Mouse (Mus musculus): ENCODE results near the gene Fxyd6. TPM values are rescaled to one million over a fixed set of nuclear protein-coding genes. Genes with fewer than 3 reads are reported as not detected.

Gene Fxyd6
- polyA plus RNA-seq, 1 experiment from 2014 or later, result 348 TPM

DNA sequence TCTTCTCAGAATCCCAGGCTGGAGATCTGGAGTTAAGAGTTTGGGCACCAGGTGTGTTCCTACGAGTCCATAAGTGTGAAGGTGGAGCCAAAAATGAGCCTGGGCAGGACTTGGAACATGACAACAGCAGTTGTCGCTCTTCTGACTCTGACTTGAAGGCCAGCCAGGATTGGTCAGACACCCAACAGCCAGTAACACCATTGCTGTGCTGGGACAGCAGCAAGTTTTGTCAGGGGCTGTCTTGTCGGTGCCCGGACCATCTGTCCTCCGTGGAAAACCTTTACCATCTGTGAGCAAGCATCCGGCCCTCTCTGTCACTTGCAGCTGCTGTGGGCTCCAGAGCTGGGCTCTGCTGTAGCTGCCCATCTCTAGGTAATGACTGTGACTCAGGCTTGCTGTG, 23.7 kb upstream of the Fxyd6 start:
- Histone ChIP-seq H3K9ac (replicated peaks; ENCODE audit: low read length) (no peak overlapping the region), H3K4me3 (replicated peaks; ENCODE audit: low read depth, low read length) (no peak overlapping the region), H3K9me3 (ENCODE audit: control insufficient read depth, low read length) (no peaks in the 10 kb centered on the region), H3K4me2 (ENCODE audit: low read length) (no peak overlapping the region), H3K36me3 (ENCODE audit: control insufficient read depth, insufficient read depth, low read length) (no peaks in the 10 kb centered on the region), H3K27me3 (ENCODE audit: control insufficient read depth, insufficient read depth, low read length) (no peaks in the 10 kb centered on the region), H3K4me1 (ENCODE audit: control insufficient read depth, insufficient read depth, low read length) (no peaks in the 10 kb centered on the region), H3K27ac (replicated peaks; ENCODE audit: low read depth, low read length) (no peak overlapping the region)
- no peak for DNase-seq
- WGBS, result 78% methylated on average over 6 of the region's 6 CpGs
- no peak for ATAC-seq (ENCODE audit: low FRiP score, low TSS enrichment)

DNA sequence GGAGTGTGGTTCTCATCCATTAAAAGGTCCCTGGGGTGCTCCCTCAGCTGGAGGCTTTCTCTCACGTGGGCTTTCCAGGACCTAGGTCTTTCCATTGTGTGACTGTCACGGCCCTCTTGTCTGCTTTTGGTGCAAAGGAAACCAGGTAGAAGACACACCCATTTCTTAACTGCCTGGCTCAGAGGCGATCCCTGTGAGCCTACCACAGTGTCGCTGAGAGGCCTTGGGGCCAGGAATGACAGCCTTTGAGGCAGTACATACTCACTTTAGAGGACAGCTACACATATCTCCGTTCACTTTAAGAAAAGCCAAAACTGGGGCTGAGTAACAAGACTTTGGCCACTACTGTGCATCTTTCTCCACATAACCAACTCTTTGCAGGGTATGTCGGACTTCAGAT, 21.4 kb upstream of the Fxyd6 start:
- DNase-seq (no peak), ATAC-seq (ENCODE audit: low FRiP score, low TSS enrichment) (no peak)
- Histone ChIP-seq H3K27me3 (ENCODE audit: control insufficient read depth, insufficient read depth, low read length) (no peaks in the 10 kb centered on the region), H3K36me3 (ENCODE audit: control insufficient read depth, insufficient read depth, low read length) (no peaks in the 10 kb centered on the region), H3K27ac (replicated peaks; ENCODE audit: low read depth, low read length) (no peak overlapping the region), H3K4me3 (replicated peaks; ENCODE audit: low read depth, low read length) (no peak overlapping the region), H3K4me1 (ENCODE audit: control insufficient read depth, insufficient read depth, low read length) (no peaks in the 10 kb centered on the region), H3K9me3 (ENCODE audit: control insufficient read depth, low read length) (no peaks in the 10 kb centered on the region), H3K4me2 (ENCODE audit: low read length) (no peak overlapping the region), H3K9ac (replicated peaks; ENCODE audit: low read length) (no peak overlapping the region)
- WGBS, result 80% methylated on average over 6 of the region's 6 CpGs

DNA sequence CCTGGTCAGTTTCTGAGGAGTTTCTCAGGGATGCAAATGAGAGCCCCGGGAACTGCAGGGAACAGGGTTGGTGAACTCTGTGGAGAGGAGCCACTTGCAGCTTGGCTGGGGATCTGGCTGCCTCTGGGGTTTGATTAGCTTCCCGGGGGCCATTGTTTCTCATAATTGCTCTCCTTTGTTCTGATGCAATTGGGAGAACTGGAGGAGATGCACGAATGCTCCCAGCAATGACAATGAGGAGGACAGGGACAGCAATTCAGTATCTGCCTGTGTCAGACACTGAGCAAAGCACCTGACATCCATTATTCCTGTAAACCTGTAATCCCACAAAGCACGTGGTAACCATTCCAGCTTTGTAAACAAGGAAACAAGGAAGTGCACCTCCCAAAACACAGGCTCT, 20.8 kb upstream of the Fxyd6 start:
- ATAC-seq (ENCODE audit: low FRiP score, low TSS enrichment) (no peak), DNase-seq (no peak)
- no peak overlapping the region for H3K27ac ChIP-seq (replicated peaks; ENCODE audit: low read depth, low read length)
- H3K9me3 ChIP-seq (ENCODE audit: control insufficient read depth, low read length), result no peaks in the 10 kb centered on the region
- H3K4me1 ChIP-seq (ENCODE audit: control insufficient read depth, insufficient read depth, low read length), result no peaks in the 10 kb centered on the region
- no peak overlapping the region for H3K9ac ChIP-seq (replicated peaks; ENCODE audit: low read length)
- H3K4me3 ChIP-seq (replicated peaks; ENCODE audit: low read depth, low read length), result no peak overlapping the region
- WGBS, result 31% methylated on average over 4 of the region's 4 CpGs
- H3K36me3 ChIP-seq (ENCODE audit: control insufficient read depth, insufficient read depth, low read length), result no peaks in the 10 kb centered on the region
- no peak overlapping the region for H3K4me2 ChIP-seq (ENCODE audit: low read length)
- H3K27me3 ChIP-seq (ENCODE audit: control insufficient read depth, insufficient read depth, low read length), result no peaks in the 10 kb centered on the region

DNA sequence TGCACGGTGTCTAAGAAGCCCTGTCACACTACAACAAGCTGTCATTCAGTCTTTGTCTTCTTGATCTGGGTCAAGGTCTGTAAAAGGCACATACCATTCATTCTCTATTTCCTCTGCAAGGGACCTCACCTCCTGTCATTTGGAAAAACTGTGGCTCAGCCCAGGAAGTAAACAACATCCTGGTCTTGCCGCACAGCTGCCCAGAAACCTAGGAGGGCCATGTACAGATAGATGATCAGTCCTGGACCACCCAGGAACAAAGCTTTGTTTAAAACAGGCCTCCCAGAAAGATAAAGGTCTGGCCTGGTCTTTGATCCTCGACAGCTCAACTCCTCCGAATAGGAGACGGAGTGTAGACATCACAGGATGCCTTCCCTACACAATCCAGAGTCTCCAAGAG, 20.1 kb upstream of the Fxyd6 start:
- no peak for DNase-seq
- Histone ChIP-seq H3K4me3 (replicated peaks; ENCODE audit: low read depth, low read length) (no peak overlapping the region), H3K4me2 (ENCODE audit: low read length) (no peak overlapping the region), H3K4me1 (ENCODE audit: control insufficient read depth, insufficient read depth, low read length) (no peaks in the 10 kb centered on the region), H3K36me3 (ENCODE audit: control insufficient read depth, insufficient read depth, low read length) (no peaks in the 10 kb centered on the region), H3K27ac (replicated peaks; ENCODE audit: low read depth, low read length) (no peak overlapping the region), H3K9ac (replicated peaks; ENCODE audit: low read length) (no peak overlapping the region), H3K9me3 (ENCODE audit: control insufficient read depth, low read length) (no peaks in the 10 kb centered on the region), H3K27me3 (ENCODE audit: control insufficient read depth, insufficient read depth, low read length) (no peaks in the 10 kb centered on the region)
- 50% methylated on average over 5 of the region's 5 CpGs for WGBS
- no peak for ATAC-seq (ENCODE audit: low FRiP score, low TSS enrichment)

DNA sequence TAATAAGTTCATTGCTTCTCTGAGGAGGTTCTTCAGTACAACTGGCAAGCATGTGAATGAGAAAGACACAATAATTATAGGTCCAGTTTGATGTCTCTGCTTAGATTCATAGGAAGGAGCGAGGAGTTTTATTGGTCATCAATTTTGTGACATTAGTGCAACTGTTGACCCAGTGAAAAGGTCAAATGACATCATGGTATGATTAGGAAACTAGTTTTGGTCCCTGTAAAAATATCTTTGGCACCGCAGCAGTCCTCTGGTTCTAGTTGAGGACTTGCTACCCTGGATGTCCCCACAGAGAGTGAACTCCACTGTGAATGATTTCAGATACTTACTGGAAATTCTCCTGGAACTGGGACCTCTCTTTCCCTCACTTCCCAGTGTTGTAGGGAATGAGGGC, 14.8 kb upstream of the Fxyd6 start:
- Histone ChIP-seq H3K4me3 (replicated peaks; ENCODE audit: low read depth, low read length) (no peak overlapping the region), H3K4me2 (ENCODE audit: low read length) (no peak overlapping the region), H3K9me3 (ENCODE audit: control insufficient read depth, low read length) (no peaks in the 10 kb centered on the region), H3K9ac (replicated peaks; ENCODE audit: low read length) (no peak overlapping the region), H3K36me3 (ENCODE audit: control insufficient read depth, insufficient read depth, low read length) (no peaks in the 10 kb centered on the region), H3K27me3 (ENCODE audit: control insufficient read depth, insufficient read depth, low read length) (no peaks in the 10 kb centered on the region), H3K27ac (replicated peaks; ENCODE audit: low read depth, low read length) (no peak overlapping the region), H3K4me1 (ENCODE audit: control insufficient read depth, insufficient read depth, low read length) (no peaks in the 10 kb centered on the region)
- DNase-seq (no peak), ATAC-seq (ENCODE audit: low FRiP score, low TSS enrichment) (no peak)
- 89% methylated on average over 2 of the region's 2 CpGs for WGBS

DNA sequence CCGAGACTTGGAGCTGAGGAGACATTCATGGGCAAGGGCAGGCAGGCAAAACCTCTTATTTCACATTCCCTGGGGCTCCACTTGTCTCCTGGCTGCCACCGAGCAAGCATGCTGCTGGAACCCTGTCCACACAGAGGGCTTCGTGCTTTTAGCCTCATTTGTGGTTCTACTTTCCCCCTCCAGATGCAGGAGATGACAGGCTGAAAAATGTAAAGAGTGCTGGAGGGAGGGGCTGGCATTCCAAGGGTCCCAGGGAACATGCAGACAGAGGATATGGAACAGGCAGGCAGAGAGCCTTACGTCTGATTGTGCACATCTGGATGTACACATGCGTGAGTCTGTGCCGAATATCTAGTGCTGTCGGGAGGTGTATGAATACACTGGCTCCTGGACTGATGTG, 11.6 kb upstream of the Fxyd6 start:
- 82% methylated on average over 7 of the region's 7 CpGs for WGBS
- H3K4me2 ChIP-seq (ENCODE audit: low read length), result no peak overlapping the region
- H3K36me3 ChIP-seq (ENCODE audit: control insufficient read depth, insufficient read depth, low read length), result no peaks in the 10 kb centered on the region
- no peak for ATAC-seq (ENCODE audit: low FRiP score, low TSS enrichment)
- no peak overlapping the region for H3K27ac ChIP-seq (replicated peaks; ENCODE audit: low read depth, low read length)
- H3K27me3 ChIP-seq (ENCODE audit: control insufficient read depth, insufficient read depth, low read length), result no peaks in the 10 kb centered on the region
- no peak for DNase-seq
- no peak overlapping the region for H3K9ac ChIP-seq (replicated peaks; ENCODE audit: low read length)
- no peaks in the 10 kb centered on the region for H3K9me3 ChIP-seq (ENCODE audit: control insufficient read depth, low read length)
- no peak overlapping the region for H3K4me3 ChIP-seq (replicated peaks; ENCODE audit: low read depth, low read length)
- no peaks in the 10 kb centered on the region for H3K4me1 ChIP-seq (ENCODE audit: control insufficient read depth, insufficient read depth, low read length)

DNA sequence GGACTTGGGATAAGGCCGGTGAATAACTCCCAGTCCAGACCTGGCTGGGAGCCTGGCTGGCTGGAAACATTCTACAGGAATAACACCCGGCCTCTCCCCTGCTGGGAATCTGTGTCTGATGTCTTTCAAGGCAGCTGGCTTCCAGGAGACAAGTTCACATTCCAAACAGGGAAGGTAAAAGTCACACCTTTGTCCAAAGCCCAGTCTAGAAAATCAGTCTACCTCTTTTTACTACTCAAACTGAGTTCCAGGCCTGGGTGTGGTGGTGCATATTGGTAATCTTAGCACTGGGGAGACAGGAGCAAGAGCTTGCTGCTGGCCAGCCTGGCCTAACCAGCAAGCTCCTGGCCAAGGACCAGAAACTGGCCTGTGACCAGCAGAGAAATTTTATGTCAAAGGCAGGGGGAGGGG, 7.9 kb upstream of the Fxyd6 start:
- DNase-seq (no peak), ATAC-seq (ENCODE audit: low FRiP score, low TSS enrichment) (no peak)
- Histone ChIP-seq H3K36me3 (ENCODE audit: control insufficient read depth, insufficient read depth, low read length) (no peaks in the 10 kb centered on the region), H3K9me3 (ENCODE audit: control insufficient read depth, low read length) (no peaks in the 10 kb centered on the region), H3K4me1 (ENCODE audit: control insufficient read depth, insufficient read depth, low read length) (no peaks in the 10 kb centered on the region), H3K27ac (replicated peaks; ENCODE audit: low read depth, low read length) (no peak overlapping the region), H3K9ac (replicated peaks; ENCODE audit: low read length) (no peak overlapping the region), H3K4me3 (replicated peaks; ENCODE audit: low read depth, low read length) (no peak overlapping the region), H3K4me2 (ENCODE audit: low read length) (no peak overlapping the region), H3K27me3 (ENCODE audit: control insufficient read depth, insufficient read depth, low read length) (no peaks in the 10 kb centered on the region)
- WGBS, result 49% methylated on average over 2 of the region's 2 CpGs

DNA sequence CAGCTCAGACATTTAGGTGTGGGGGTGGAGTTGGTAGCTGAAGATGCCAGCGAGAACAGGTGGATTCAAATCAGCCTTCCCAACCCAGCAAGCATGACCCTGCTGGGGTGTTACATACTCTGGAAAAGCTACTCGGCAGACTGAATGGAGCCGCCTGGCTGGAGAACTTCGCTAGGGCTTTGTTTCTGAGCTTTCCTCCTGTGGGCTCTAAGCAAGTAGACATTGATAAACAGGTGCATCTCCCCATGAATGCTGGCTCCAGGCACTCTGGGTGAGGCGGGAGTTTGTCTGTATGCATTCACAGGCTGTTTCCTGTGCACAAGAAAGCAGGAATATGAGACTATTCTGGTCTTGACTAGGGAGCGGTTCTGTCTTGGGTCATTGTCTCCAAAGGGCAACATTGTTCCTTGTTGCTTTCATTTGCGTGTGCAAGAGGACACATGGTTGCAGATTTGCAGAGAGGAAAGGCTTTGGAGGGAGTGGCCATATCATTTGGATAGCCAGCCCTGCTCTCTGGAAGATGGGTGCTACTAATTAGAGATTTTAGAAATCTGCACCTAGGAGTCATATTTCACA, 6.3 kb upstream of the Fxyd6 start:
- 62% methylated on average over 7 of the region's 7 CpGs for WGBS
- H3K9me3 ChIP-seq (ENCODE audit: control insufficient read depth, low read length), result no peaks in the 10 kb centered on the region
- H3K27me3 ChIP-seq (ENCODE audit: control insufficient read depth, insufficient read depth, low read length), result no peaks in the 10 kb centered on the region
- H3K4me3 ChIP-seq (replicated peaks; ENCODE audit: low read depth, low read length), result no peak overlapping the region
- H3K36me3 ChIP-seq (ENCODE audit: control insufficient read depth, insufficient read depth, low read length), result no peaks in the 10 kb centered on the region
- DNase-seq, result no peak
- no peak overlapping the region for H3K27ac ChIP-seq (replicated peaks; ENCODE audit: low read depth, low read length)
- H3K9ac ChIP-seq (replicated peaks; ENCODE audit: low read length), result no peak overlapping the region
- no peaks in the 10 kb centered on the region for H3K4me1 ChIP-seq (ENCODE audit: control insufficient read depth, insufficient read depth, low read length)
- no peak overlapping the region for H3K4me2 ChIP-seq (ENCODE audit: low read length)
- ATAC-seq (ENCODE audit: low FRiP score, low TSS enrichment), result no peak

DNA sequence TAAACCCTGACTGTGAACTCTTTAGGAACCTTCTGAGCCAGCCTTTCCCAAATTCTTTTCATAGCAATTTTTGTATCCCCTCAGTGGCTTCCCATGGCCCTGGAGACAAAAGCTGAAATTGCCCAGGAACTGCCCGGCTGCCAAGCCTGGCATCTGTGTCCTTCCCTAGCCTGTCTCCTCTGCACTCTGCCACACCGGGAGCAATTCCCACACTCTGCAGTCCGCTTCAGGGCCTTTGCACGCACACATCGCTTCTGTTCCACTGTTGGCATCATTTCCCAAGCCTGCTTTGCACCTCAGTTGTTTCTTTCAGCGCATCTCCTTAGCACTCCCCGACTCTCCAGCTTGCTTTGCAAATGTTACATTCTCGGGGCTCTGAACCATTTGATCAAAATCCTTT, 2.3 kb upstream of the Fxyd6 start:
- Histone ChIP-seq H3K4me3 (replicated peaks; ENCODE audit: low read depth, low read length) (no peak overlapping the region), H3K9ac (replicated peaks; ENCODE audit: low read length) (no peak overlapping the region), H3K9me3 (ENCODE audit: control insufficient read depth, low read length) (no peaks in the 10 kb centered on the region), H3K36me3 (ENCODE audit: control insufficient read depth, insufficient read depth, low read length) (no peaks in the 10 kb centered on the region), H3K27me3 (ENCODE audit: control insufficient read depth, insufficient read depth, low read length) (no peaks in the 10 kb centered on the region), H3K27ac (replicated peaks; ENCODE audit: low read depth, low read length) (no peak overlapping the region), H3K4me2 (ENCODE audit: low read length) (no peak overlapping the region), H3K4me1 (ENCODE audit: control insufficient read depth, insufficient read depth, low read length) (peaks cover 22% of the 10 kb centered on the region)
- DNase-seq (no peak), ATAC-seq (ENCODE audit: low FRiP score, low TSS enrichment) (no peak)
- WGBS, result 86% methylated on average over 8 of the region's 8 CpGs

Measured in midbrain, embryonic 14.5 days (tissue).